In genomic region chr7:44951960-44952359, GRCm38 (mm10) we compare ENCODE assay signal across 1 mouse cellular context.
TF ChIP-seq lines count a peak whose summit lies in the region.

No protein-coding gene starts in this region.

TF ChIP-seq in CH12.LX, 34 proteins besides CTCF, POLR2A, EP300 and RAD21:
- TF ChIP-seq KAT2A (IDR thresholded peaks at IDR 0.05; ENCODE audit: insufficient replicate concordance, low read length) (no peak), RCOR1 (conservative IDR thresholded peaks at IDR 0.05; ENCODE audit: low read depth, low read length) (no peak), ZKSCAN1 (IDR thresholded peaks at IDR 0.05; ENCODE audit: borderline replicate concordance, low read depth, low read length) (no peak), MYC (IDR thresholded peaks at IDR 0.05; ENCODE audit: low read depth, low read length) (no peak), MAFK (IDR thresholded peaks at IDR 0.05; ENCODE audit: insufficient replicate concordance, low read length) (no peak), BHLHE40 (IDR thresholded peaks at IDR 0.05; ENCODE audit: low read depth, low read length) (no peak), POLR2AphosphoS2 (IDR thresholded peaks at IDR 0.05; ENCODE audit: low read depth, low read length) (no peak), CHD2 (IDR thresholded peaks at IDR 0.05; ENCODE audit: low read length) (no peak), NELFE (IDR thresholded peaks at IDR 0.05; ENCODE audit: low read depth, low read length) (no peak), ELF1 (IDR thresholded peaks at IDR 0.05; ENCODE audit: low read depth, low read length) (no peak), ZMIZ1 (IDR thresholded peaks at IDR 0.05; ENCODE audit: low read depth, low read length) (no peak)
